Mouse (Mus musculus) limb, embryonic 11.5 days (tissue): ENCODE data around the gene Rwdd3. TPM values are rescaled to one million over a fixed set of nuclear protein-coding genes. Genes with fewer than 3 reads are reported as not detected.

Source experiments
- ATAC-seq: fragments of 200-750 bp; cut with Nextera tagmentation; 2 replicates; pipeline ENCODE4 v1.8.0; 2017; ENCODE audit warnings: low read depth; ENCODE audit not compliant: insufficient number of reproducible peaks, low FRiP score, low TSS enrichment
- DNase-seq: peaks from one replicate; pipeline ENCODE4 v3.0.0-alpha.2; 2015; ENCODE audit warnings: low spot score
- H3K27ac ChIP-seq: fragments of 300-500 bp; sonication (generic); replicated peaks from 2 replicates; pipeline ENCODE4 v1.5.1; 2014; ENCODE audit warnings: low read depth, mild to moderate bottlenecking, low read length
- H3K27me3 ChIP-seq: fragments of 300-500 bp; sonication (generic); 2 replicates; pipeline ENCODE4 v1.6.1; 2014; ENCODE audit warnings: mild to moderate bottlenecking, low read length, mixed read lengths; ENCODE audit not compliant: control insufficient read depth, insufficient read depth
- H3K36me3 ChIP-seq: fragments of 300-500 bp; sonication (generic); 2 replicates; pipeline ENCODE4 v1.6.1; 2014; ENCODE audit warnings: mild to moderate bottlenecking, low read length, moderate library complexity, mixed read lengths; ENCODE audit not compliant: control insufficient read depth, insufficient read depth
- H3K4me1 ChIP-seq: fragments of 300-500 bp; sonication (generic); 2 replicates; pipeline ENCODE4 v1.6.1; 2014; ENCODE audit warnings: low read length, mixed read lengths; ENCODE audit not compliant: control insufficient read depth, insufficient read depth
- H3K4me2 ChIP-seq: fragments of 300-500 bp; sonication (generic); 2 replicates; pipeline ENCODE4 v1.6.1; 2014; ENCODE audit warnings: low read depth, mild to moderate bottlenecking, moderate library complexity; ENCODE audit not compliant: severe bottlenecking
- H3K4me3 ChIP-seq: fragments of 300-500 bp; sonication (generic); 2 replicates; pipeline ENCODE4 v1.5.1; 2014; ENCODE audit warnings: low read depth, low read length
- H3K9ac ChIP-seq: fragments of 300-500 bp; sonication (generic); 2 replicates; pipeline ENCODE4 v1.6.1; 2014; ENCODE audit warnings: mild to moderate bottlenecking, low read length
- H3K9me3 ChIP-seq: fragments of 300-500 bp; sonication (generic); 2 replicates; pipeline ENCODE4 v1.6.1; 2016; ENCODE audit warnings: low read length; ENCODE audit not compliant: control insufficient read depth
- WGBS: fragments of 180-500 bp; shearing (Covaris S2); extraction: QIAGEN DNeasy Blood & Tissue Kit; methylation state at CpG from one replicate; pipeline ENCODE4 v1.1.7; 2014; 5-methylcytosine and 5-hydroxymethylcytosine counted together
- polyA plus RNA-seq: library from polyadenylated mRNA; unstranded; fragments of >200 nt; fragmentation: Nextera tagmentation; extraction: Ambion mirVana; gene quantifications from 2 replicates; pipeline ENCODE4 v1.2.1, GENCODE M21; 2014

The Rwdd3 gene
- polyA plus RNA-seq, 1 experiment from 2014 or later: 5.6 TPM

DNA sequence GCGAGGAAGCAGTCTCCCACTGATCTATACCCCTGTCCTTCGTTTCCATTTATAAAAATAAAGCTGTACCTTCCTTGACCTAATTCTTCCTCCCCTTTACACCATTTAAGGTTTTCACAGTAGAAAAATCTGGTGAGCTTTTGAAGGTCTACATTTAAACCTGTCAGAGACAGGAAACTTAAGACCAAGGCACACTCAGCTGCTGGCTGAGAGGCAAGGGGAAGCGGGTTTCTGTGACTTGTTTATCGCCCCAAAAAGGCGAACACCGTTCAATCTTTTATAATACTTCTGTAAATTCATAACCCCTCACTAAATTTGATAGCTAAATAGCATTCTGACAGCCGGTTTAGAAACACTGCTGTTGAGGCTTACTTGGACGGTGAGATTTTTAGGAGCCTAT lies 60.4 kb downstream of the Rwdd3 start:
- no peak overlapping the region for H3K4me3 ChIP-seq
- ATAC-seq (no peak), DNase-seq (no peak)
- no peaks in the 10 kb centered on the region for H3K4me1 ChIP-seq
- no peaks in the 10 kb centered on the region for H3K36me3 ChIP-seq
- H3K9me3 ChIP-seq: no peaks in the 10 kb centered on the region
- H3K27me3 ChIP-seq: no peaks in the 10 kb centered on the region
- H3K27ac ChIP-seq: no peak overlapping the region
- H3K9ac ChIP-seq: no peak overlapping the region
- H3K4me2 ChIP-seq: no peak overlapping the region
- WGBS: 93% methylated on average over 8 of the region's 8 CpGs

DNA sequence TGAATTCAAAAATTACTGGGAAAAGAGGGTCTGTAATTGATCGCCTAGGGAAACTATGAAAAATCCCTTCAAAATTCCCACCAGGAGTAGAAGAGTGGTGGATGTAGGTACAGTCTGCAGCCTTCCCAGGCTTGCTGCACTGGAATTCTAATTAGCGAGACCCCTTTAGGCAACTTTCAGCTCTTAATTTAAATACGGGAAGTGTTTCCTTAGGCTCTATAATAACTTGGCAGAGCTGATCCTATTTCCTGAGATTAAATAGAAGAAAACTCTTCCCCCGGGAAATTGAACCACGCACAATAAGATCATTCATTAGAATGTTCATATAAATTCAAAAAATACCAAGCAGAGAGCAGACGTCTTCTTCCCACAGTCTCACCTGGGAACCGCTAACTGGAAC lies 61.1 kb downstream of the Rwdd3 start:
- no peak overlapping the region for H3K27ac ChIP-seq
- no peaks in the 10 kb centered on the region for H3K27me3 ChIP-seq
- no peaks in the 10 kb centered on the region for H3K36me3 ChIP-seq
- no peaks in the 10 kb centered on the region for H3K9me3 ChIP-seq
- no peak for ATAC-seq
- no peak overlapping the region for H3K4me2 ChIP-seq
- WGBS: 73% methylated on average over 7 of the region's 7 CpGs
- no peak overlapping the region for H3K4me3 ChIP-seq
- no peak for DNase-seq
- no peak overlapping the region for H3K9ac ChIP-seq
- no peaks in the 10 kb centered on the region for H3K4me1 ChIP-seq

DNA sequence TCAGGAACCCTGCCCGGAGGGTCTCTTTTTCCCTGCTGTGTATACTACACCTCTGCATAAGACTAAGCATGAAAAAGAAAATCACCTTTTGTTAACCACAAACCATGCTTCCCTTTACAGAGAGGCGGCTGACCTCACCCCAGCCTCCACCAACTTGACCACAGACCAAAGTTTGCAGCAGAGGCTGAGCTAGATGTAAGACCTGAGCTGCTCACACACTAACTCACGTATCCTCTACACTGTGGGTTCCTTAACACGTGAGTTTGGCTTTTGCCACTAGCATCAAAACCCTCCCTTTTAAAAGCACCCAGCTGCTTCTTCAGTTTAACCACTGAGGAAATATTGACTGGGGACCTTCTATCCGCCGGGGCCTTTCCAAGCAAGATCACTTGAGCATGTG lies 64.0 kb downstream of the Rwdd3 start:
- no peak for ATAC-seq
- H3K36me3 ChIP-seq: no peaks in the 10 kb centered on the region
- 83% methylated on average over 6 of the region's 6 CpGs for WGBS

DNA sequence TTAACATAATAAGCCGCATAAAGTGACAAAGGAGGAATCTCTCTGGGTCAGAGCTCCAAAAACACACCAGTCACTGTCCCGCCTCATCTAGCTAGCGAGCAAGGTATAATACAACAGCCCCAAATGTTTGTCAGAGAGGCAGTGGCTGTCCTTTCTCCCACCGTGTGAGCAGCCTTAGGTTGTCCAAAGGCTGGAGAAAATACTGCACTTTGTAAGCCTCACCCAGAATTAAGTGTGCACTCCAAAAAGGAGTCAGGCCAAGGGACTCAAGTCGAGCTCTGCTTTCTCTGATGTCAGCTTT lies 66.1 kb downstream of the Rwdd3 start:
- Histone ChIP-seq H3K4me2 (0 out of 2 replicates have a peak overlapping the region, but pooled peaks have one; percentile 15), H3K4me3 (no peak overlapping the region), H3K9ac (no peak overlapping the region), H3K4me1 (no peaks in the 10 kb centered on the region), H3K27ac (no peak overlapping the region), H3K36me3 (no peaks in the 10 kb centered on the region), H3K27me3 (no peaks in the 10 kb centered on the region), H3K9me3 (no peaks in the 10 kb centered on the region)
- ATAC-seq (no peak), DNase-seq (no peak)
- 71% methylated on average over 5 of the region's 5 CpGs for WGBS

More for the DNA sequence above, 64.0 kb downstream of the Rwdd3 start:
- H3K9ac ChIP-seq: no peak overlapping the region
- H3K4me2 ChIP-seq: no peak overlapping the region
- no peaks in the 10 kb centered on the region for H3K4me1 ChIP-seq
- no peak for DNase-seq
- H3K9me3 ChIP-seq: no peaks in the 10 kb centered on the region
- no peaks in the 10 kb centered on the region for H3K27me3 ChIP-seq
- no peak overlapping the region for H3K4me3 ChIP-seq
- H3K27ac ChIP-seq: no peak overlapping the region

Other genes starting within 250 kb of the Rwdd3 start
- gene Tmem56, start 111.4 kb upstream of the Rwdd3 start, polyA plus RNA-seq: 0.95 and 1.4 TPM in 2 replicates
- gene Alg14, start 120.1 kb upstream of the Rwdd3 start, polyA plus RNA-seq: 32.4 and 37.0 TPM in 2 replicates